Mouse (Mus musculus) forebrain, embryonic 11.5 days (tissue): ENCODE data around the gene Gbgt1. TPM values are rescaled to one million over a fixed set of nuclear protein-coding genes. Genes with fewer than 3 reads are reported as not detected.

Experiments
- ATAC-seq: fragments of 200-750 bp; cut with Nextera tagmentation; replicated peaks from 2 replicates; pipeline ENCODE4 v1.8.0; 2017; ENCODE audit warnings: moderate TSS enrichment; ENCODE audit not compliant: low FRiP score
- DNase-seq: peaks from one replicate; pipeline ENCODE4 v3.0.0-alpha.2; 2017; ENCODE audit warnings: low spot score
- H3K27ac ChIP-seq: fragments of 300-500 bp; sonication (generic); 2 replicates; pipeline ENCODE4 v1.5.1; 2014; ENCODE audit warnings: low read depth, low read length
- H3K27me3 ChIP-seq: fragments of 300-500 bp; sonication (generic); 2 replicates; pipeline ENCODE4 v1.6.1; 2014; ENCODE audit warnings: mild to moderate bottlenecking, low read length, mixed read lengths; ENCODE audit not compliant: control insufficient read depth, insufficient read depth
- H3K36me3 ChIP-seq: fragments of 300-500 bp; sonication (generic); 2 replicates; pipeline ENCODE4 v1.6.1; 2014; ENCODE audit warnings: mild to moderate bottlenecking, low read length, moderate library complexity, mixed read lengths; ENCODE audit not compliant: control insufficient read depth, insufficient read depth
- H3K4me1 ChIP-seq: fragments of 300-500 bp; sonication (generic); replicated peaks from 2 replicates; pipeline ENCODE4 v1.6.1; 2014; ENCODE audit warnings: low read length, mixed read lengths; ENCODE audit not compliant: control insufficient read depth, insufficient read depth
- H3K4me2 ChIP-seq: fragments of 300-500 bp; sonication (generic); 2 replicates; pipeline ENCODE4 v1.6.1; 2014; ENCODE audit warnings: low read depth, mild to moderate bottlenecking, low read length, moderate library complexity, mixed read lengths; ENCODE audit not compliant: severe bottlenecking
- H3K4me3 ChIP-seq: fragments of 300-500 bp; sonication (generic); 2 replicates; pipeline ENCODE4 v1.5.1; 2014; ENCODE audit warnings: low read depth, low read length
- H3K9ac ChIP-seq: fragments of 300-500 bp; sonication (generic); 2 replicates; pipeline ENCODE4 v1.6.1; 2014; ENCODE audit warnings: low read length
- H3K9me3 ChIP-seq: fragments of 300-500 bp; sonication (generic); 2 replicates; pipeline ENCODE4 v1.6.1; 2016; ENCODE audit warnings: low read length, mixed read lengths; ENCODE audit not compliant: control insufficient read depth
- WGBS: fragments of 180-500 bp; shearing (Covaris S2); extraction: QIAGEN DNeasy Blood & Tissue Kit; methylation state at CpG from one replicate; pipeline ENCODE4 v1.1.7; 2014; 5-methylcytosine and 5-hydroxymethylcytosine counted together
- polyA plus RNA-seq: library from polyadenylated mRNA; unstranded; fragments of >200 nt; fragmentation: Nextera tagmentation; extraction: Ambion mirVana; gene quantifications from 2 replicates; pipeline ENCODE4 v1.2.1, GENCODE M21; 2014

The Gbgt1 gene
- polyA plus RNA-seq, 1 experiment from 2014 or later = 0.35 TPM

GRCm38 (mm10) chr2:28494521-28494920 is 2.2 kb upstream of the Gbgt1 start:
- Histone ChIP-seq H3K27ac (no peak overlapping the region), H3K9ac (no peak overlapping the region), H3K4me3 (no peak overlapping the region), H3K4me2 (no peak overlapping the region), H3K27me3 (no peaks in the 10 kb centered on the region), H3K36me3 (no peaks in the 10 kb centered on the region), H3K9me3 (no peaks in the 10 kb centered on the region), H3K4me1 (no peaks in the 10 kb centered on the region)
- ATAC-seq (no peak), DNase-seq (no peak)
- WGBS = 86% methylated on average over 2 of the region's 2 CpGs

GRCm38 (mm10) chr2:28495207-28495756 is 1.4 kb upstream of the Gbgt1 start:
- Histone ChIP-seq H3K27ac (no peak overlapping the region), H3K4me3 (no peak overlapping the region), H3K36me3 (no peaks in the 10 kb centered on the region), H3K9me3 (no peaks in the 10 kb centered on the region), H3K9ac (no peak overlapping the region), H3K4me2 (no peak overlapping the region), H3K4me1 (no peaks in the 10 kb centered on the region), H3K27me3 (no peaks in the 10 kb centered on the region)
- 84% methylated on average over 14 of the region's 14 CpGs for WGBS
- no peak for ATAC-seq
- DNase-seq = no peak

- H3K27me3 ChIP-seq = no peaks in the 10 kb centered on the region
- no peak overlapping the region for H3K27ac ChIP-seq
- no peak overlapping the region for H3K9ac ChIP-seq
- H3K9me3 ChIP-seq = no peaks in the 10 kb centered on the region
- 87% methylated on average over 16 of the region's 16 CpGs for WGBS
- DNase-seq (peak; percentile 40), ATAC-seq (no peak)
- no peaks in the 10 kb centered on the region for H3K4me1 ChIP-seq
- H3K4me2 ChIP-seq = no peak overlapping the region
- no peak overlapping the region for H3K4me3 ChIP-seq
- no peaks in the 10 kb centered on the region for H3K36me3 ChIP-seq
Measured at GRCm38 (mm10) chr2:28495801-28496595, 693 bp upstream of the Gbgt1 start.

GRCm38 (mm10) chr2:28497561-28497960 is 870 bp downstream of the Gbgt1 start:
- Histone ChIP-seq H3K4me2 (no peak overlapping the region), H3K9ac (no peak overlapping the region), H3K27ac (no peak overlapping the region), H3K9me3 (no peaks in the 10 kb centered on the region), H3K4me1 (no peaks in the 10 kb centered on the region), H3K27me3 (no peaks in the 10 kb centered on the region), H3K36me3 (no peaks in the 10 kb centered on the region), H3K4me3 (no peak overlapping the region)
- WGBS = 90% methylated on average over 5 of the region's 5 CpGs
- no peak for ATAC-seq
- DNase-seq = no peak

- 88% methylated on average over 4 of the region's 4 CpGs for WGBS
- no peak overlapping the region for H3K4me3 ChIP-seq
- H3K9ac ChIP-seq = no peak overlapping the region
- no peak overlapping the region for H3K4me2 ChIP-seq
- no peaks in the 10 kb centered on the region for H3K36me3 ChIP-seq
- no peak overlapping the region for H3K27ac ChIP-seq
- DNase-seq = peak; percentile 20
- no peak for ATAC-seq
- H3K27me3 ChIP-seq = no peaks in the 10 kb centered on the region
- no peaks in the 10 kb centered on the region for H3K9me3 ChIP-seq
- no peaks in the 10 kb centered on the region for H3K4me1 ChIP-seq
Measured at GRCm38 (mm10) chr2:28498431-28498830, 1.7 kb downstream of the Gbgt1 start.

- no peaks in the 10 kb centered on the region for H3K27me3 ChIP-seq
- no peak overlapping the region for H3K4me2 ChIP-seq
- ATAC-seq = no peak
Measured at GRCm38 (mm10) chr2:28502987-28503386, 6.3 kb downstream of the Gbgt1 start.

GRCm38 (mm10) chr2:28504676-28505075 is 8.0 kb downstream of the Gbgt1 start:
- Histone ChIP-seq H3K27me3 (no peaks in the 10 kb centered on the region), H3K27ac (no peak overlapping the region), H3K9ac (no peak overlapping the region), H3K4me2 (no peak overlapping the region), H3K4me3 (no peak overlapping the region), H3K36me3 (no peaks in the 10 kb centered on the region), H3K9me3 (no peaks in the 10 kb centered on the region), H3K4me1 (no peaks in the 10 kb centered on the region)
- DNase-seq (no peak), ATAC-seq (no peak)
- 89% methylated on average over 13 of the region's 13 CpGs for WGBS

More at GRCm38 (mm10) chr2:28502987-28503386, 6.3 kb downstream of the Gbgt1 start:
- 85% methylated on average over 10 of the region's 10 CpGs for WGBS
- Histone ChIP-seq H3K9me3 (no peaks in the 10 kb centered on the region), H3K36me3 (no peaks in the 10 kb centered on the region), H3K9ac (no peak overlapping the region), H3K27ac (no peak overlapping the region), H3K4me1 (no peaks in the 10 kb centered on the region), H3K4me3 (no peak overlapping the region)
- no peak for DNase-seq

- H3K4me3 ChIP-seq = no peak within 1 kb of the TSS
- H3K36me3 ChIP-seq = no peaks in the 10 kb centered on the region
- H3K4me2 ChIP-seq = no peak within 1 kb of the TSS
- ATAC-seq (no peak), DNase-seq (no peak)
- no peak within 1 kb of the TSS for H3K9ac ChIP-seq
- no peak within 1 kb of the TSS for H3K27ac ChIP-seq
- no peaks in the 10 kb centered on the region for H3K9me3 ChIP-seq
- H3K4me1 ChIP-seq = no peaks in the 10 kb centered on the region
- no peaks in the 10 kb centered on the region for H3K27me3 ChIP-seq
- 81% methylated on average over 3 of the region's 3 CpGs for WGBS
Measured at GRCm38 (mm10) chr2:28505795-28506194, 9.1 kb downstream of the Gbgt1 start, which contains the start of gene Gm10134. Gene Gm10134 (plus strand): TSS chr2:28506095.

GRCm38 (mm10) chr2:28506291-28506690 is 9.6 kb downstream of the Gbgt1 start:
- Histone ChIP-seq H3K36me3 (no peaks in the 10 kb centered on the region), H3K9ac (no peak overlapping the region), H3K4me2 (no peak overlapping the region), H3K4me1 (no peaks in the 10 kb centered on the region), H3K27ac (no peak overlapping the region), H3K4me3 (no peak overlapping the region), H3K27me3 (no peaks in the 10 kb centered on the region), H3K9me3 (no peaks in the 10 kb centered on the region)
- 85% methylated on average over 6 of the region's 6 CpGs for WGBS
- DNase-seq (no peak), ATAC-seq (no peak)
